Mouse (Mus musculus) layer of hippocampus, adult 6 months (tissue): ENCODE data around the gene Tnfaip8l1. TPM values are rescaled to one million over a fixed set of nuclear protein-coding genes. Genes with fewer than 3 reads are reported as not detected.

Experiments
- long read RNA-seq, 2 experiments: library from polyadenylated mRNA; unstranded; transcript quantifications; one replicate each; pipeline ENCODE4 v2.0.0; 2019 to 2020
- microRNA-seq: library from miRNA; unstranded; fragments of <30 nt; microRNA quantifications from one replicate; pipeline ENCODE4 v1.2.0, GENCODE M21; 2020
- polyA plus RNA-seq: library from polyadenylated mRNA; unstranded; fragments of <200 nt; fragmentation: Nextera tagmentation; gene quantifications from 2 replicates; pipeline ENCODE4 v1.2.3, GENCODE M21; 2021

The Tnfaip8l1 gene
- 7.2 and 9.1 TPM in 2 replicates for polyA plus RNA-seq
- long read RNA-seq, experiment 1, transcript Tnfaip8l1-201 (2 exons, 2,379 nt): major isoform, 19 of 23 reads
- long read RNA-seq, experiment 1, partial matches to known transcripts: 0 of 23 reads
- long read RNA-seq, experiment 1, other reads (novel, unspliced or antisense): 4 of 23 reads
- long read RNA-seq, experiment 2, full-length matches to known transcripts: 46 of 49 reads
- long read RNA-seq, experiment 2, partial matches to known transcripts: 0 of 49 reads
- long read RNA-seq, experiment 2, other reads (novel, unspliced or antisense): 3 of 49 reads

DNA sequence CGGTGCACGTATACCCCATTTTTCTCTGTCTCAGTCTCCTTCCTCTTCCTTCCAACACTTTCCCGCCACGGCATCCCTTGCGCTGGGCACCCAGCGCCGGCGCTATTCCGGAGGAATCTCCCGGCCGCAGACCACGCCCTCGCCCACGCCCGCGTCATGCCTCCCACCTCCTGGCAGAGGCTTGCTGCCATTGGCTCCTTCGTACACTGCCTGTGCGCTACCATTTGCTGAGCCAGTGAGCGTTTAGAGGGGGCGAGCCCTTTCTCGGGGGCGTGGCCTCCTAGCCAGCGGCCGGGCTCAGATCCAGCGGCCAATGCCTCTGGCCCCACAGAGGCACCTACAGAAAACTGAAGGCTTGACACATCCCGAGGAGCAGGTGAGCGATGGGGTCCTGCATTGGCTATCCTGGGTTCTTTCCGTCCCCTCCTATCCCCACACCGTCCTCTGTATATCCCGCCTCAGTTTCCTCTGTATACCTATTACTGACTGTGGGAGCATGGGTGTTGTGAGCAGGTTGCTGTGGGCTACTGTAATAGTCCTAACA lies at the start of gene Tnfaip8l1:
TSS of gene Tnfaip8l1 (plus strand) at position 247 of the 544 bp plus-strand sequence.

DNA sequence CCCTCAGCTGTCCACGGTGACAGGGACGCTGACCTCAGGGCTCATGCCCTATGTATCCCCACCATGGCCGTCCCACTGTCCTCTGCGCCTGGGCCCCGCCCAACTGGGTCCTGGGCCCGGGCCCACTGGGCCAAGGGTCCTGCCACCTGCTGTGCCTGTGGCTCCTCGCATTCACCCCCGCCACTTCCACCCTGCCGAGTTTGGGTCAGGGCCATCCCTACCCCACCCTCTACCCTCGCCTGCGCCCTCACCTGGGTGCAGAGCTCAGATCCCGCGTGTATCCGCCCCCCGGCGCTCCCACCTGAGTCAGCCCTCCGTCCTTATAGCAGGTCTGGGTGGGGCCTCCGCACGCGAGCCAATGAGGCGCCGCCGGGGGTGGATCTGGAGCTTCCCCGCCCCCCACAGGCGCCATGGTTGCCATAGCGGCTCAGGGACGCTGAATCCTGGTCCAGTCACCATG lies 45.0 kb upstream of the Tnfaip8l1 start, which contains the start of gene Plin5:
TSS of gene Plin5 (minus strand) at position 346 of the 460 bp plus-strand sequence.

DNA sequence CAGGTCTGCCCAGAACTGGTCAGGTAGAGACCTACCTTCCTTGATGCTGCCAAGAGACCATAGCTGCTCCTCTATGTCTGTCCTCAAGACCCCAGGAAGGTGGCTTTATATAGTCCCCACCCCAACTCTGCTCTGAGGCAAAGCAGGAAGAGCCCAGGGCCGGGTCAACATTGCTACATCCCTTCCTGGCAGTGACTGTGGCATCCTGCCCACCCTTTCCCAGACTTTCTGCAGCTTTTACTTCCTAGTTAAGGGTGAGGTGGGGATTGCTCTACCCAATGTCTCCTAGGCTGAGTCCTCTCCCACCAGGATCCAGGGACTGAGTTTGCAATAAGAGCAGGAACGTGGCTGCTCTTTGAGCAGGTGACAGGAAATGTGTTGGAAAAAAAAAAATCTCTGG lies 40.5 kb upstream of the Tnfaip8l1 start, which contains the start of gene Lrg1:
TSS of gene Lrg1 (minus strand) at position 176 of the 400 bp plus-strand sequence.

DNA sequence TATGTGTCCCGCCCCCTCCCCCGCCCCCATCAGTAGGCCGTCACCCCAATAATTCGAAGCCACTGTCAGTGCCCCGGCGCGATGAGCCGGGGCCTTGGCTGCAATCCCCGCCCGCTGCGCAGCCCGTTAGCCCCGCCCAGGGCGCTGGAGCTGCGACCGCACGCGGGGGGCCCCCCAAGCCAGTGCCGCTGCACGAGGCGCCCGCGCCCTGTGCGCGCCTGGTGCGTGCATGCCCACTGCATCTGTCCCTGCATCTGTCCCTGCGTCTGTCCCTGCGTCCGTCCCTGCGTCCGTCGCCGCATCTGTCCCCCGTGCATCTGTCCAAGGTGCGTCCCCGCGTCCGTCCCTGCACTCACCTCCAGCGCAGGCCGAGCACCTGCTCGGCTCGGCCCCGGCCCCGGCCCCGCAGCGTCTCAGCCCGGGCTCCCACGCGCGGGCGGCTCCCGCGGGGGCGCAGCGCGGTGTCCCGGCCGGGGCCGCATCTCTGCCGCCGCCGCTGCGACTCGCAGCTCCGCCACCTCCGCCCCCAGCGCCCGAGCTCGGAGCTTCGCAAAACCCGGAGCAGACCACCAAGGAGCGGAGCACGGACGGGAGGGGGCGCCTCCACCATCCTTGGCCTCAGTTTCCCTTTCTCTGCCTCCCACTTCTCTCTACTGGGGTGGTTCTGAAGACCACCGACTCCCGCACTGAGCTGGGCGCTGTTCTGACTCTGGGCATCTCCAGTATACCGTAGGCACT lies 22.2 kb upstream of the Tnfaip8l1 start, which contains the start of gene Sema6b:
TSS of gene Sema6b (minus strand) at position 486 of the 738 bp plus-strand sequence.

DNA sequence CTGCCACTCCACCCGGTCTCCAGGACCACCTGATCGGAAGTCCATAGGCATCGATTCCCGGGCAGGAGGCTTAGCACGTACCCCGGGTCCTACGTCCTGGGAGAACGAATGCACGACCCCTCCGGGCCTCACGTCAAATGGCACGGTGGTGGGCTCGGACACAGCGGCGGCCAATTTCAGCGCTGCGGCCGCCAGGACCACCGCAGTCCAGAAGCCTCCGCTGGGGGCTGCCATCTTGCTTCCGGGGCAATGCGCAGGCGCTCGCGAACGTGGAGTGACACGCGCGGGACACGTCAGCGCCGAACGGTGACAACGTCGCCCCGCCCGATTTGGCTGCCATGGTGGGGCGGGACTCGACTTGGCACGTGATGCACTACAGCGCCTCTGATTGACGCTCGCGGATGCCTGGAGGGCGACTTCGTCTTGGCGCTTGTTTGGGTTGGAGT lies 21.4 kb downstream of the Tnfaip8l1 start, which contains the start of gene Mydgf:
TSS of gene Mydgf (minus strand) at position 263 of the 446 bp plus-strand sequence.

DNA sequence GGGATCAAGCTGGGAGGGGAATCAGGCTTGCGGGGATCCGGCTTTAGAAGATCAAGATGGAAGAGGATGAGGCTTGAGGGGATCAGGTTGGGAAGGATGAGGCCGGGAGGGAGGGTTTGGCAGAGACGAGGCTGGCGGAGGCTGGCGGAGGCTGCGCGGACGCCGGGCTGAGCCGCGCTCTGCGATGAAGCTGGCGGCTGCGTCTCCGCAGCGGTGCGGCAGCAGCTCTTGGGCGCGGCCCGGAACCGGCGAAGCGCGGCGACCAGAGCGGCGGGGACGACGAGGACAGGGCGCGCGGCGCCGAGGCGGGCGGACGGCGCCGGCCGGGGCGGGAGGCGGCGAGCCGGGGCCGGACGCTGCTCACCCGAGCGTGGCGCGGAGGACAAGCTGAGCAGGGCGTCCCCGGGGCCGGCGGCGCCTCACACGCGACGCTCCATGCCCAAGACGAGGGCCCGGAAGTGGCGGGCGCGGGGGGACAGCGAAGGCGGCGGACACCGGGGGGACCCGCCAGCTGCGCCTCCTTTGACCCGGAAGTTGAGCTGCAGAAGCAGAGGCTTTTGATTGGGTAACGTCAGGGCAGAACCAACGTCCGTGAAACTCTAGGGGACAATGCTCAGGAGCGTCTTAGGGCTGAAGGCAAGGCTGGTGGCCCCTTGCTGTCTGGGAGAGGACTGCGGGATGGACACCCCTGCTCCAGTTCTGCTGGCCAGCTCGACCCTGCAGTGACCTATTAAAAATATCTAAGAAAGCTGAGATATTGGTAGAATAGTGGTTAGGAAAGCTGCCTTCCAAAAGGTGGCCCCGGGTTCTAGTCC lies 56.3 kb downstream of the Tnfaip8l1 start, which contains the start of gene Dpp9:
TSS of gene Dpp9 (minus strand) at position 529 of the 815 bp plus-strand sequence.

Small RNA genes lying within 50 kb of the gene (microRNA-seq; reads per million reads assigned to microRNA genes)
- not detected for gene Gm44397

Other genes starting within 250 kb of the Tnfaip8l1 start
- gene Zfp119b, start 213.0 kb upstream of the Tnfaip8l1 start, polyA plus RNA-seq: 3.2 and 3.8 TPM in 2 replicates
- 1.6 and 1.9 TPM in 2 replicates for gene Ebi3, start 209.8 kb upstream of the Tnfaip8l1 start, polyA plus RNA-seq
- gene Yju2, start 203.4 kb upstream of the Tnfaip8l1 start, polyA plus RNA-seq: 11.1 and 11.5 TPM in 2 replicates
- gene Shd, start 192.0 kb upstream of the Tnfaip8l1 start, polyA plus RNA-seq: 22.8 and 32.3 TPM in 2 replicates
- 84.6 and 97.2 TPM in 2 replicates for gene Fsd1, start 176.0 kb upstream of the Tnfaip8l1 start, polyA plus RNA-seq
- 0.28 and 0.35 TPM in 2 replicates for gene Stap2, start 156.9 kb upstream of the Tnfaip8l1 start, polyA plus RNA-seq
- 13.4 and 19.2 TPM in 2 replicates for gene Mpnd, start 156.8 kb upstream of the Tnfaip8l1 start, polyA plus RNA-seq
- 37.8 and 39.8 TPM in 2 replicates for gene Sh3gl1, start 125.8 kb upstream of the Tnfaip8l1 start, polyA plus RNA-seq
- gene Chaf1a, start 122.0 kb upstream of the Tnfaip8l1 start, polyA plus RNA-seq: 0.68 and 0.92 TPM in 2 replicates
- 84.0 and 89.6 TPM in 2 replicates for gene Ubxn6, start 87.4 kb upstream of the Tnfaip8l1 start, polyA plus RNA-seq
- 73.1 and 79.1 TPM in 2 replicates for gene Hdgfl2, start 82.8 kb upstream of the Tnfaip8l1 start, polyA plus RNA-seq
- gene Plin4, start 52.7 kb upstream of the Tnfaip8l1 start, polyA plus RNA-seq: 0.13 and 0.18 TPM in 2 replicates
- gene Plin5, start 44.9 kb upstream of the Tnfaip8l1 start, polyA plus RNA-seq: 2.0 and 2.2 TPM in 2 replicates
- gene Lrg1, start 40.5 kb upstream of the Tnfaip8l1 start, polyA plus RNA-seq: 1.5 and 1.8 TPM in 2 replicates
- 3.9 and 4.9 TPM in 2 replicates for gene Sema6b, start 22.1 kb upstream of the Tnfaip8l1 start, polyA plus RNA-seq
- 83.8 and 89.4 TPM in 2 replicates for gene Mydgf, start 21.4 kb downstream of the Tnfaip8l1 start, polyA plus RNA-seq
- 17.7 and 19.1 TPM in 2 replicates for gene Dpp9, start 56.4 kb downstream of the Tnfaip8l1 start, polyA plus RNA-seq
- gene Fem1a, start 94.3 kb downstream of the Tnfaip8l1 start, polyA plus RNA-seq: 9.4 and 10.9 TPM in 2 replicates
- gene Ticam1, start 114.3 kb downstream of the Tnfaip8l1 start, polyA plus RNA-seq: 2.2 and 2.6 TPM in 2 replicates
- 6.1 and 9.9 TPM in 2 replicates for gene Plin3, start 130.4 kb downstream of the Tnfaip8l1 start, polyA plus RNA-seq
- not detected in 2 replicates for gene Arrdc5, start 137.8 kb downstream of the Tnfaip8l1 start, polyA plus RNA-seq
- 0.15 and 0.48 TPM in 2 replicates for gene Uhrf1, start 140.8 kb downstream of the Tnfaip8l1 start, polyA plus RNA-seq
- 25.3 and 26.4 TPM in 2 replicates for gene Kdm4b, start 163.6 kb downstream of the Tnfaip8l1 start, polyA plus RNA-seq